Mouse (Mus musculus): Measurements from ENCODE around the gene Mgat4a. TPM values are rescaled to one million over a fixed set of nuclear protein-coding genes. Genes with fewer than 3 reads are reported as not detected.

Gene Mgat4a
- 54.9 and 56.8 TPM in 2 replicates for polyA plus RNA-seq (2012; rRNA removed)

GRCm38 (mm10) chr1:37540810-37541658 lies at the start of gene Mgat4a:
Gene Mgat4a, minus strand, starts transcription at chr1:37541016.

DNA sequence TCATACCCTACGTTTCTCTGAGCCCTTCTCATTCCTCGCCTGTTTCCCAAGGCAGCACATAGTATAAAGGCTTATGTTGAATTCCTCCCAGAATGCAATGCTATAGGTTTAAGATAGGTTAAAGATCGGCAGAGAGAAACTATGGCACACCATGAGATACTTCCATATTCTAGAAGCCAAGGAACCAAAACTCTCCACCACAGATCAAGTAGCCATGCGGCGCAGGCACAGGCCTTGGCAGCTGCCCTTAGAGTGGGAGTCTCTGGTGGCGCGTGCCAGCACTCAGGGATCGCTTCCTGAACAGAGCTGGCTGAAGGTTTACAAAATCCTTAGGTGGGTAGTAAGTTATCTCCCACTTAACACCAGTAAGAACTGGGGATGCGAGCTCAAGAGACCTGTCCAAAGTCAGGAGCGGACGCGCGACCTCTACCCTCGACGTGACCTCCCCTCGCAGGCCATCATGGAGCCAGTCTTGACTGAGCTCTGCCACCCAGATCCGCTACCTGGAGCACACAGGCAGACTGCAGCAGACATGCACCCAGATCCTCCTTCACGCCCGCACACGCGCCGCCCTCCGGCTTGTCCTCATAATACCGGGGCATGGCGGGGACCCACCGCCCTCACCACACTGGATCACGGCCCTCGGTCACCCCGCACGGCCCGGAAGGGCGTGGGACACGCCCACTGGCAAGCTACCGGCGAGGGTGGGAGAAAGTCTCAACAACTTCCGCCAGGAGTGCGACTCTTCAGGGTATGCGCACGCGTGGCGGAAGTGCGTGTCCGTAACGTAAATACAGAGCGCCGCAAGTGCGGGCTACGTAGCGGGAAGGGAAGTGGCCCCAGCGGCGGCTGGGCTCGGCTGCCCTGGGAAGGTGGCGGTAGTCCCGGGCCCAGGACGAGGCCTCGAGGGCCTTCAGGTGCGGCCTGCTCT lies 111.2 kb downstream of the Mgat4a start, which contains the start of the genes Coa5 and Unc50:
Coa5 (minus strand) TSS at position 738 of the 931 bp plus-strand sequence.
Unc50 (plus strand) TSS at position 774 of the 931 bp plus-strand sequence.

Other genes starting within 250 kb of the Mgat4a start
- 15.0 and 20.1 TPM in 2 replicates for gene Inpp4a, start 241.2 kb downstream of the Mgat4a start, polyA plus RNA-seq (2012; rRNA removed)
- 27.1 and 35.0 TPM in 2 replicates for gene Coa5, start 110.9 kb downstream of the Mgat4a start, polyA plus RNA-seq (2012; rRNA removed)
- gene Unc50, start 110.9 kb downstream of the Mgat4a start, polyA plus RNA-seq (2012; rRNA removed) = 73.1 and 91.9 TPM in 2 replicates
- 35.9 and 44.1 TPM in 2 replicates for gene 2010300C02Rik, start 179.1 kb upstream of the Mgat4a start, polyA plus RNA-seq (2012; rRNA removed)